Mouse (Mus musculus) stomach, postnatal 0 days (tissue): Measurements from ENCODE around the gene Apol7b.
"Not testable (repeated sequence)": the region's sequence is repeated elsewhere in the genome, so short reads cannot be mapped to it uniquely, and the experiment has no call there.

Source experiments
- CTCF ChIP-seq: IDR thresholded peaks from 2 replicates; pipeline ENCODE4 v1.5.1; 2016; ENCODE audit warnings: antibody characterized with exemption, low read depth, mild to moderate bottlenecking, moderate library complexity
- EP300 ChIP-seq: optimal IDR thresholded peaks from 2 replicates; pipeline ENCODE3; 2016; ENCODE audit warnings: antibody characterized with exemption

- TF ChIP-seq CTCF, EP300: not testable (repeated sequence)
Observed at GRCm38 (mm10) chr15:77411035-77411434, 36.3 kb downstream of the Apol7b start, which contains the start of gene Apol9a.
